In genomic region chr6:115994877-115995520, GRCm38 (mm10) we compare ENCODE assay signal across 8 mouse cellular contexts. TPM values are rescaled to one million over a fixed set of nuclear protein-coding genes. Genes with fewer than 3 reads are reported as not detected.
DNase-seq lines count a peak whose midpoint lies in the region; ATAC-seq lines count a peak whose summit lies in the region.

Gene Plxnd1 (minus strand): TSS chr6:115995005.

- H3K4me3 ChIP-seq in hindbrain, embryonic 13.5 days = peak within 1 kb of the TSS; percentile 55

- no peaks in the 10 kb centered on the region for H3K36me3 ChIP-seq in hindbrain, embryonic 13.5 days

- H3K9me3 ChIP-seq in hindbrain, embryonic 13.5 days = no peaks in the 10 kb centered on the region

- under 1% methylated on average over 26 of the region's 51 CpGs for WGBS in hindbrain, embryonic 13.5 days

- peak within 1 kb of the TSS; percentile 40 for H3K27ac ChIP-seq in hindbrain, embryonic 13.5 days

- peaks cover 57% of the 10 kb centered on the region for H3K4me1 ChIP-seq in hindbrain, embryonic 13.5 days (replicated peaks)

- peaks cover 71% of the 10 kb centered on the region for H3K27me3 ChIP-seq in hindbrain, embryonic 13.5 days

- peak within 1 kb of the TSS; percentile 88 for H3K4me2 ChIP-seq in hindbrain, embryonic 13.5 days

- H3K9ac ChIP-seq in hindbrain, embryonic 13.5 days = peak within 1 kb of the TSS; percentile 70

- DNase-seq in R1 (ENCODE audit: low read depth, low spot score) = peak; percentile 74
- DNase-seq in cerebellum, postnatal 25 days = peak; percentile 81 to 89
- peak; percentile 63 to 75 for DNase-seq in frontal cortex, postnatal 25 days (ENCODE audit: low spot score in 2 of 2)
- peak; percentile 77 to 78 for DNase-seq in layer of hippocampus, postnatal 14 days (ENCODE audit: low spot score in 2 of 2)
- peak; percentile 97 for DNase-seq in lung, postnatal 14 days
- DNase-seq in ovary, postnatal 36 days (ENCODE audit: low spot score) = peak; percentile 96
- DNase-seq in thymus, postnatal 14 days = peak; percentile 96

- peak; percentile 41 for ATAC-seq in hindbrain, embryonic 13.5 days (ENCODE audit: low FRiP score)

RNA-seq across cellular contexts. Expression of gene Plxnd1, which starts in this region (rescaled TPM):
- polyA plus RNA-seq in hindbrain, embryonic 13.5 days (2015; fragmentation: Nextera tagmentation; extraction: Ambion mirVana) = 9.1 and 11.3 TPM in 2 replicates
- 10 to 100 TPM; 40.9 to 47.9 TPM for total RNA-seq in layer of hippocampus, postnatal 14 days (2021)

Comparison
In these comparisons a context has a peak if more than half of its experiments do, and no peak if none do; other contexts are left out.
1. Peak in every context shown above with its lines: DNase-seq, ATAC-seq, H3K4me3 ChIP-seq and H3K27ac ChIP-seq.